Mouse (Mus musculus): ENCODE data around the gene Rusc1. TPM values are rescaled to one million over a fixed set of nuclear protein-coding genes. Genes with fewer than 3 reads are reported as not detected.

The Rusc1 gene
- total RNA-seq (2015; ENCODE audit: low replicate concordance) (1.8 and 3.8 TPM in 2 replicates), total RNA-seq (2017; ENCODE audit: low replicate concordance) (3.5 TPM in 2 replicates)

GRCm38 (mm10) chr3:89093175-89093574 is at the start of gene Rusc1:
Gene Rusc1, minus strand, starts transcription at chr3:89093311.
- ATAC-seq (replicated peaks; ENCODE audit: low FRiP score, poor library complexity, severe bottlenecking) = no peak

- ATAC-seq (replicated peaks; ENCODE audit: low FRiP score, poor library complexity, severe bottlenecking) = peak; percentile 54
Observed at GRCm38 (mm10) chr3:89136365-89136764, 43.3 kb upstream of the Rusc1 start.

- ATAC-seq (replicated peaks; ENCODE audit: low FRiP score, poor library complexity, severe bottlenecking) = peak; percentile 32
Observed at GRCm38 (mm10) chr3:89135958-89136357, 42.8 kb upstream of the Rusc1 start, which contains the start of gene Pklr. Gene Pklr, plus strand, starts transcription at chr3:89136142.

GRCm38 (mm10) chr3:89133752-89134151 is 40.6 kb upstream of the Rusc1 start:
- no peak for ATAC-seq (replicated peaks; ENCODE audit: low FRiP score, poor library complexity, severe bottlenecking)

GRCm38 (mm10) chr3:89133063-89133450 is 39.9 kb upstream of the Rusc1 start:
- ATAC-seq (replicated peaks; ENCODE audit: low FRiP score, poor library complexity, severe bottlenecking) = no peak

GRCm38 (mm10) chr3:89132285-89133062 is 39.4 kb upstream of the Rusc1 start:
- ATAC-seq (replicated peaks; ENCODE audit: low FRiP score, poor library complexity, severe bottlenecking) = peak; percentile 72

GRCm38 (mm10) chr3:89131816-89132215 is 38.7 kb upstream of the Rusc1 start:
- ATAC-seq (replicated peaks; ENCODE audit: low FRiP score, poor library complexity, severe bottlenecking) = no peak

- no peak for ATAC-seq (replicated peaks; ENCODE audit: low FRiP score, poor library complexity, severe bottlenecking)
Observed at GRCm38 (mm10) chr3:89129908-89130307, 36.8 kb upstream of the Rusc1 start.

- ATAC-seq (replicated peaks; ENCODE audit: low FRiP score, poor library complexity, severe bottlenecking) = no peak
Observed at GRCm38 (mm10) chr3:89125981-89126380, 32.9 kb upstream of the Rusc1 start.

- no peak for ATAC-seq (replicated peaks; ENCODE audit: low FRiP score, poor library complexity, severe bottlenecking)
Observed at GRCm38 (mm10) chr3:89124241-89124640, 31.1 kb upstream of the Rusc1 start.

- ATAC-seq (replicated peaks; ENCODE audit: low FRiP score, poor library complexity, severe bottlenecking) = no peak
Observed at GRCm38 (mm10) chr3:89123313-89123712, 30.2 kb upstream of the Rusc1 start.

GRCm38 (mm10) chr3:89115522-89115921 is 22.4 kb upstream of the Rusc1 start:
- peak; percentile 85 for ATAC-seq (replicated peaks; ENCODE audit: low FRiP score, poor library complexity, severe bottlenecking)

- no peak for ATAC-seq (replicated peaks; ENCODE audit: low FRiP score, poor library complexity, severe bottlenecking)
Observed at GRCm38 (mm10) chr3:89113058-89113457, 19.9 kb upstream of the Rusc1 start.

GRCm38 (mm10) chr3:89108146-89108545 is 15.0 kb upstream of the Rusc1 start:
- no peak for ATAC-seq (replicated peaks; ENCODE audit: low FRiP score, poor library complexity, severe bottlenecking)

GRCm38 (mm10) chr3:89107545-89107944 is 14.4 kb upstream of the Rusc1 start:
- no peak for ATAC-seq (replicated peaks; ENCODE audit: low FRiP score, poor library complexity, severe bottlenecking)

GRCm38 (mm10) chr3:89106881-89107280 is 13.8 kb upstream of the Rusc1 start:
- ATAC-seq (replicated peaks; ENCODE audit: low FRiP score, poor library complexity, severe bottlenecking) = no peak

- ATAC-seq (replicated peaks; ENCODE audit: low FRiP score, poor library complexity, severe bottlenecking) = no peak
Observed at GRCm38 (mm10) chr3:89103291-89103595, 10.1 kb upstream of the Rusc1 start.

GRCm38 (mm10) chr3:89102495-89103290 is 9.6 kb upstream of the Rusc1 start:
- ATAC-seq (replicated peaks; ENCODE audit: low FRiP score, poor library complexity, severe bottlenecking) = no peak

GRCm38 (mm10) chr3:89101812-89102494 is 8.8 kb upstream of the Rusc1 start, which contains the start of gene Fdps:
Gene Fdps, minus strand, starts transcription at chr3:89101959.
- ATAC-seq (replicated peaks; ENCODE audit: low FRiP score, poor library complexity, severe bottlenecking) = peak; percentile 98

- ATAC-seq (replicated peaks; ENCODE audit: low FRiP score, poor library complexity, severe bottlenecking) = peak; percentile 58
Observed at GRCm38 (mm10) chr3:89101459-89101811, 8.3 kb upstream of the Rusc1 start.
